In genomic region chr6:31367947-31368346, GRCm38 (mm10) we compare ENCODE assay signal across 25 mouse cellular contexts. TPM values are rescaled to one million over a fixed set of nuclear protein-coding genes. Genes with fewer than 3 reads are reported as not detected.
DNase-seq lines count a peak whose midpoint lies in the region; TF ChIP-seq lines count a peak whose summit lies in the region.
"Had no signal": no experiment of that assay in that cellular context is flagged by ENCODE, and none has a peak within 500 bp of the region (broad histone marks: within the 10 kb centered on the region; RNA-seq: fewer than 3 reads in every experiment).

No protein-coding gene starts in this region.

- H3K9me3 ChIP-seq in embryonic facial prominence, embryonic 10.5 days: no peaks in the 10 kb centered on the region
- H3K9me3 ChIP-seq: embryonic facial prominence, embryonic 13.5 days; forebrain, embryonic 12.5 days; forebrain, embryonic 15.5 days; G1E; heart, embryonic 12.5 days; heart, embryonic 15.5 days had no signal

- no peak for TF ChIP-seq POLR2A in kidney, adult 2 months (IDR thresholded peaks at IDR 0.05; ENCODE audit: low read depth, low read length)

- H3K27me3 ChIP-seq in kidney, adult 2 months (replicated peaks; ENCODE audit: control insufficient read depth, insufficient read depth, low read length): no peaks in the 10 kb centered on the region
- H3K27me3 ChIP-seq in embryonic facial prominence, embryonic 10.5 days (replicated peaks; ENCODE audit: low read depth, poor library complexity, severe bottlenecking): no peaks in the 10 kb centered on the region
- H3K27me3 ChIP-seq: embryonic facial prominence, embryonic 13.5 days; forebrain, embryonic 12.5 days; forebrain, embryonic 15.5 days; heart, embryonic 12.5 days; heart, embryonic 15.5 days had no signal

- WGBS in kidney, adult 2 months: 67% methylated on average over 10 of the region's 10 CpGs
- WGBS in embryonic facial prominence, embryonic 10.5 days: 44% methylated on average over 10 of the region's 10 CpGs

- no peaks in the 10 kb centered on the region for H3K36me3 ChIP-seq in kidney, adult 2 months (ENCODE audit: control insufficient read depth, insufficient read depth, low read length)
- no peaks in the 10 kb centered on the region for H3K36me3 ChIP-seq in embryonic facial prominence, embryonic 10.5 days (replicated peaks)
- H3K36me3 ChIP-seq: embryonic facial prominence, embryonic 13.5 days; forebrain, embryonic 12.5 days; forebrain, embryonic 15.5 days; G1E; heart, embryonic 12.5 days; heart, embryonic 15.5 days had no signal

- 0 out of 2 replicates have a peak overlapping the region, but pooled peaks have one; percentile 35 for H3K27ac ChIP-seq in kidney, adult 2 months (ENCODE audit: insufficient read depth, low read depth, low read length)
- H3K27ac ChIP-seq in embryonic facial prominence, embryonic 10.5 days (replicated peaks): no peak overlapping the region
- H3K27ac ChIP-seq: embryonic facial prominence, embryonic 13.5 days; forebrain, embryonic 12.5 days; forebrain, embryonic 15.5 days; heart, embryonic 15.5 days; hindbrain, embryonic 14.5 days; hindbrain, postnatal 0 days had no signal

- no peak for TF ChIP-seq CTCF in kidney, adult 2 months (conservative IDR thresholded peaks at IDR 0.05; ENCODE audit: insufficient read depth, insufficient read length, low read depth, low read length)

- H3K4me3 ChIP-seq in kidney, adult 2 months (ENCODE audit: insufficient read depth, low read depth, low read length): no peak overlapping the region
- H3K4me3 ChIP-seq in embryonic facial prominence, embryonic 10.5 days: no peak overlapping the region
- H3K4me3 ChIP-seq: embryonic facial prominence, embryonic 13.5 days; erythroblast, embryonic 14.5 days; forebrain, embryonic 12.5 days; forebrain, embryonic 15.5 days; heart, embryonic 12.5 days; heart, embryonic 15.5 days had no signal

- H3K4me1 ChIP-seq in kidney, adult 2 months (ENCODE audit: control insufficient read depth, insufficient read depth, low read length): peaks cover 11% of the 10 kb centered on the region
- peaks cover 29% of the 10 kb centered on the region for H3K4me1 ChIP-seq in embryonic facial prominence, embryonic 10.5 days
- H3K4me1 ChIP-seq: forebrain, embryonic 15.5 days had no signal

- peak; percentile 12 for DNase-seq in embryo, embryonic 11 days
- no peak for DNase-seq in embryo, embryonic 9.5 days (ENCODE audit: extremely low spot score)
- DNase-seq in kidney, adult 2 months: peak; percentile 33
- no peak for DNase-seq in kidney, adult 8-10 months
- peak; percentile 30 for DNase-seq in embryonic facial prominence, embryonic 10.5 days (ENCODE audit: low spot score)
- DNase-seq in cerebellum, adult 11-12 months: no peak
- no peak for DNase-seq in thymus, postnatal 0 days (ENCODE audit: low spot score)
- DNase-seq: adrenal gland, adult 2 months; adrenal gland, postnatal 14 days; cerebellum, adult 11 months; cerebellum, adult 8-10 months; cerebellum, postnatal 10 days; gastrocnemius, postnatal 14 days; heart, adult 18-20 months; heart, postnatal 14 days; heart, postnatal 4 days had no signal

RNA-seq across cellular contexts. Expression of gene Mkln1, which starts 30.6 kb away (rescaled TPM):
- 50.4 and 84.5 TPM in 2 replicates for polyA plus RNA-seq in kidney, adult 2 months (2012; rRNA removed)
- polyA plus RNA-seq in embryonic facial prominence, embryonic 10.5 days (2016; fragmentation: Nextera tagmentation; extraction: Ambion mirVana): 210 and 227 TPM in 2 replicates
- polyA plus RNA-seq in thymus, postnatal 0 days (2015; fragmentation: Nextera tagmentation; extraction: Ambion mirVana): 207 and 217 TPM in 2 replicates

Comparison
In these comparisons a context has a peak if more than half of its experiments do, and no peak if none do; other contexts are left out.
1. DNase-seq: peak in embryo, embryonic 11 days (single experiment), kidney, adult 2 months (single experiment) and embryonic facial prominence, embryonic 10.5 days (single experiment); none in embryo, embryonic 9.5 days (single experiment), kidney, adult 8-10 months (0 of 2), cerebellum, adult 11-12 months (single experiment) and thymus, postnatal 0 days (single experiment).